Mouse (Mus musculus) ES-E14 (cell line): ENCODE results near the gene Opn4.

Experiments
- CHD2 ChIP-seq: IDR thresholded peaks from 2 replicates; pipeline ENCODE4 v1.6.1; 2014; ENCODE audit warnings: mild to moderate bottlenecking, low read depth, low read length, inconsistent platforms
- HCFC1 ChIP-seq: IDR thresholded peaks from 2 replicates; pipeline ENCODE4 v1.6.1; 2012; ENCODE audit warnings: low read length, inconsistent platforms, borderline replicate concordance; ENCODE audit not compliant: insufficient read depth
- MAFK ChIP-seq: IDR thresholded peaks from 2 replicates; pipeline ENCODE4 v1.6.1; 2014; ENCODE audit warnings: mild to moderate bottlenecking, low read depth, low read length, inconsistent platforms; ENCODE audit not compliant: insufficient read depth
- ZC3H11A ChIP-seq: IDR thresholded peaks from 2 replicates; pipeline ENCODE4 v1.6.1; 2012; ENCODE audit warnings: low read depth, mild to moderate bottlenecking, inconsistent platforms, low read length, borderline replicate concordance
- ZNF384 ChIP-seq: IDR thresholded peaks from 2 replicates; pipeline ENCODE4 v1.6.1; 2012; ENCODE audit warnings: low read depth, low read length, inconsistent platforms

DNA sequence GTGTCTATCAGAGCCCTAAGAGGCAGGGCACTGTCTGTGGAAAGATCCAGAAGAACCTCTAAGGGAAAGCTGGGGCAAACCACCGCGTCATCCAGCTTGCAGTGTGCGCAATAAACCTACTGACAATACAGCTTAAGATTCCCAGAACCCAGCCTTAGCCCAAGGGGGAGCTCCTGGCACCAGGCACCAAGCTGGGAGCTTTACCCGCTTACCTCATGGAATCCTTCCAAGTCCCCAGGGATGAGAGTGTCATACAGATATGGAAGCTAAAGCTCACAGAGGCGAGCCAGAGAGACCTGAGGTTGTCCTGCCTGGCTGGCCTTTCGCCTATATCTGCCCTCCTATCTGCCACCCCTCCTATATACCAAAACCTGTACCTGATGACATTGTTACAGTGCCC lies 56.3 kb downstream of the Opn4 start:
- TF ChIP-seq MAFK (no peak), ZNF384 (no peak), ZC3H11A (no peak), CHD2 (no peak), HCFC1 (no peak)
